Mouse (Mus musculus) small intestine, adult 2 months (tissue): ENCODE results near the gene Srd5a3.

Source experiments
- CTCF ChIP-seq: fragments of 200-500 bp; IDR thresholded peaks from 2 replicates; pipeline ENCODE4 v1.5.1; 2012; ENCODE audit warnings: low read depth, mild to moderate bottlenecking, control low read depth, inconsistent platforms, low read length, moderate library complexity, mixed read lengths; ENCODE audit not compliant: insufficient replicate concordance, insufficient read length; ENCODE audit errors: extremely low read depth
- POLR2A ChIP-seq: fragments of 200-500 bp; IDR thresholded peaks from 2 replicates; pipeline ENCODE4 v1.6.1; 2012; ENCODE audit warnings: low read depth, mild to moderate bottlenecking, control low read depth, inconsistent platforms, low read length, moderate library complexity

- no peak for TF ChIP-seq POLR2A
- TF ChIP-seq CTCF, result no peak
Measured at GRCm38 (mm10) chr5:76183043-76183749, 43.1 kb downstream of the Srd5a3 start.
